Mouse (Mus musculus) forebrain, embryonic 16.5 days (tissue): ENCODE results near the gene Ccdc24. TPM values are rescaled to one million over a fixed set of nuclear protein-coding genes. Genes with fewer than 3 reads are reported as not detected.

Source experiments
- ATAC-seq: fragments of 200-750 bp; cut with Nextera tagmentation; 2 replicates; pipeline ENCODE4 v1.8.0; 2017; ENCODE audit warnings: mild to moderate bottlenecking, moderate library complexity
- H3K27ac ChIP-seq: fragments of 300-500 bp; sonication (generic); 2 replicates; pipeline ENCODE4 v1.5.1; 2014; ENCODE audit warnings: low read length, control low read depth
- H3K27me3 ChIP-seq: fragments of 300-500 bp; sonication (generic); replicated peaks from 2 replicates; pipeline ENCODE4 v1.6.1; 2014; ENCODE audit warnings: low read length; ENCODE audit not compliant: control insufficient read depth, insufficient read depth
- H3K36me3 ChIP-seq: fragments of 300-500 bp; sonication (generic); 2 replicates; pipeline ENCODE4 v1.6.1; 2014; ENCODE audit not compliant: control insufficient read depth, insufficient read depth
- H3K4me1 ChIP-seq: fragments of 300-500 bp; sonication (generic); replicated peaks from 2 replicates; pipeline ENCODE4 v1.6.1; 2014; ENCODE audit warnings: low read length; ENCODE audit not compliant: control insufficient read depth, insufficient read depth
- H3K4me2 ChIP-seq: fragments of 300-500 bp; sonication (generic); 2 replicates; pipeline ENCODE4 v1.6.1; 2014; ENCODE audit warnings: mild to moderate bottlenecking, low read length, control low read depth
- H3K4me3 ChIP-seq: fragments of 300-500 bp; sonication (generic); replicated peaks from 2 replicates; pipeline ENCODE4 v1.5.1; 2014; ENCODE audit warnings: mild to moderate bottlenecking, low read length, control low read depth
- H3K9ac ChIP-seq: fragments of 300-500 bp; sonication (generic); replicated peaks from 2 replicates; pipeline ENCODE4 v1.6.1; 2014; ENCODE audit warnings: low read depth, low read length, control low read depth
- H3K9me3 ChIP-seq: fragments of 300-500 bp; sonication (generic); 2 replicates; pipeline ENCODE4 v1.6.1; 2016; ENCODE audit warnings: low read length; ENCODE audit not compliant: control insufficient read depth
- WGBS: fragments of 180-500 bp; shearing (Covaris S2); extraction: QIAGEN DNeasy Blood & Tissue Kit; methylation state at CpG from one replicate; pipeline ENCODE4 v1.1.7; 2014; 5-methylcytosine and 5-hydroxymethylcytosine counted together
- polyA plus RNA-seq: library from polyadenylated mRNA; unstranded; fragments of >200 nt; fragmentation: Nextera tagmentation; extraction: Ambion mirVana; gene quantifications from 2 replicates; pipeline ENCODE4 v1.2.1, GENCODE M21; 2015

Ccdc24 gene
- polyA plus RNA-seq, 1 experiment from 2014 or later, result 2.4 TPM

GRCm38 (mm10) chr4:117870437-117870836 lies 1.9 kb downstream of the Ccdc24 start:
- Histone ChIP-seq H3K9me3 (no peaks in the 10 kb centered on the region), H3K9ac (no peak overlapping the region), H3K36me3 (peaks cover 15% of the 10 kb centered on the region; the same call in 1 of the 2 replicates), H3K27me3 (0 out of 2 replicates have a peak, but pooled peaks cover 2% of the 10 kb centered on the region), H3K4me2 (no peak overlapping the region), H3K4me1 (peaks cover 7% of the 10 kb centered on the region), H3K4me3 (no peak overlapping the region), H3K27ac (no peak overlapping the region)
- 78% methylated on average over 1 of the region's 1 CpGs for WGBS
- ATAC-seq, result no peak

- no peak overlapping the region for H3K4me2 ChIP-seq
- no peak overlapping the region for H3K9ac ChIP-seq
- 69% methylated on average over 9 of the region's 9 CpGs for WGBS
- no peak overlapping the region for H3K4me3 ChIP-seq
- ATAC-seq, result no peak
- H3K27ac ChIP-seq, result no peak overlapping the region
- no peaks in the 10 kb centered on the region for H3K9me3 ChIP-seq
- H3K4me1 ChIP-seq, result peaks cover 7% of the 10 kb centered on the region
- H3K27me3 ChIP-seq, result 0 out of 2 replicates have a peak, but pooled peaks cover 2% of the 10 kb centered on the region
- peaks cover 6% of the 10 kb centered on the region; the same call in 1 of the 2 replicates for H3K36me3 ChIP-seq
Observed at GRCm38 (mm10) chr4:117869317-117869716, 3.0 kb downstream of the Ccdc24 start.

- Histone ChIP-seq H3K9me3 (no peaks in the 10 kb centered on the region), H3K4me3 (no peak overlapping the region), H3K36me3 (no peaks in the 10 kb centered on the region), H3K9ac (no peak overlapping the region), H3K4me1 (peaks cover 11% of the 10 kb centered on the region), H3K27me3 (0 out of 2 replicates have a peak, but pooled peaks cover 2% of the 10 kb centered on the region), H3K27ac (no peak overlapping the region), H3K4me2 (no peak overlapping the region)
- WGBS, result 11% methylated on average over 24 of the region's 24 CpGs
- peak; percentile 43 for ATAC-seq
Observed at GRCm38 (mm10) chr4:117867823-117868222, 4.5 kb downstream of the Ccdc24 start.

GRCm38 (mm10) chr4:117867000-117867399 lies 5.4 kb downstream of the Ccdc24 start:
- peaks cover 12% of the 10 kb centered on the region for H3K4me1 ChIP-seq
- 82% methylated on average over 6 of the region's 6 CpGs for WGBS
- no peak overlapping the region for H3K9ac ChIP-seq
- H3K36me3 ChIP-seq, result no peaks in the 10 kb centered on the region
- no peak for ATAC-seq
- no peaks in the 10 kb centered on the region for H3K9me3 ChIP-seq
- H3K4me2 ChIP-seq, result no peak overlapping the region
- no peak overlapping the region for H3K27ac ChIP-seq
- no peak overlapping the region for H3K4me3 ChIP-seq
- H3K27me3 ChIP-seq, result 0 out of 2 replicates have a peak, but pooled peaks cover 2% of the 10 kb centered on the region

- no peaks in the 10 kb centered on the region for H3K9me3 ChIP-seq
- peaks cover 12% of the 10 kb centered on the region for H3K4me1 ChIP-seq
- H3K4me3 ChIP-seq, result no peak overlapping the region
- H3K36me3 ChIP-seq, result no peaks in the 10 kb centered on the region
- H3K4me2 ChIP-seq, result no peak overlapping the region
- ATAC-seq, result no peak
- 0 out of 2 replicates have a peak, but pooled peaks cover 2% of the 10 kb centered on the region for H3K27me3 ChIP-seq
- H3K27ac ChIP-seq, result no peak overlapping the region
- 51% methylated on average over 9 of the region's 9 CpGs for WGBS
- no peak overlapping the region for H3K9ac ChIP-seq
Observed at GRCm38 (mm10) chr4:117866083-117866482, 6.3 kb downstream of the Ccdc24 start.

GRCm38 (mm10) chr4:117862823-117863222 lies 9.5 kb downstream of the Ccdc24 start:
- H3K36me3 ChIP-seq, result no peaks in the 10 kb centered on the region
- no peak overlapping the region for H3K4me2 ChIP-seq
- H3K4me3 ChIP-seq, result no peak overlapping the region
- no peaks in the 10 kb centered on the region for H3K9me3 ChIP-seq
- 29% methylated on average over 4 of the region's 4 CpGs for WGBS
- H3K27me3 ChIP-seq, result 0 out of 2 replicates have a peak, but pooled peaks cover 2% of the 10 kb centered on the region
- no peak overlapping the region for H3K27ac ChIP-seq
- no peak overlapping the region for H3K9ac ChIP-seq
- ATAC-seq, result peak; percentile 94
- H3K4me1 ChIP-seq, result peaks cover 12% of the 10 kb centered on the region

- no peaks in the 10 kb centered on the region for H3K27me3 ChIP-seq
- peaks cover 8% of the 10 kb centered on the region; the same call in 1 of the 2 replicates for H3K4me1 ChIP-seq
- H3K36me3 ChIP-seq, result no peaks in the 10 kb centered on the region
- no peak overlapping the region for H3K27ac ChIP-seq
- no peaks in the 10 kb centered on the region for H3K9me3 ChIP-seq
- H3K9ac ChIP-seq, result no peak overlapping the region
- WGBS, result 70% methylated on average over 9 of the region's 9 CpGs
- no peak overlapping the region for H3K4me2 ChIP-seq
- H3K4me3 ChIP-seq, result no peak overlapping the region
- no peak for ATAC-seq
Observed at GRCm38 (mm10) chr4:117860570-117860969, 11.8 kb downstream of the Ccdc24 start.

DNA sequence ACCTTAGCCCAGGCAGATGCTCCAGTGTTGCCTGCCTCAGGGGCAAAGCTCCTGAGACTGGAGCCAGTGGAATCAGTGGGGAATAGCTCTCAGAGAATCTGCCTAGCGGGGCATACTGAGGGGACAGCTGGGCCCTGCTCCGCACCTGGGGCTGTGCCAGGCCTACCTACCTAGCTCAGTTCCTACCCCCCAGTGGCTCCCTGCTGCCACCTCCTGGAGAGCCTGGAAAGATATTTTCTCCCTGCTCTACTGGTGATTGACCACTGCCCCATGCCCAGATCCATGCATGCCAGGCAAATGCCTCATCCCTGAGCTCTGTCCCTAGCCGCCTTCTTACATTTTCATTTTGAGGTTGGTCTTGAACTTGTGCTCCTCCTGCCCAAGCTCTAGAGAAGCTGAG lies 13.6 kb downstream of the Ccdc24 start:
- Histone ChIP-seq H3K4me2 (no peak overlapping the region), H3K27me3 (no peaks in the 10 kb centered on the region), H3K9me3 (no peaks in the 10 kb centered on the region), H3K36me3 (no peaks in the 10 kb centered on the region), H3K4me3 (no peak overlapping the region), H3K27ac (no peak overlapping the region), H3K9ac (no peak overlapping the region), H3K4me1 (peaks cover 8% of the 10 kb centered on the region; the same call in 1 of the 2 replicates)
- no peak for ATAC-seq
- whole genome bisulfite sequencing, result 71% methylated on average over 3 of the region's 3 CpGs

- Histone ChIP-seq H3K36me3 (no peaks in the 10 kb centered on the region), H3K9me3 (no peaks in the 10 kb centered on the region), H3K4me2 (no peak overlapping the region), H3K4me1 (no peaks in the 10 kb centered on the region), H3K27ac (no peak overlapping the region), H3K4me3 (no peak overlapping the region), H3K9ac (no peak overlapping the region), H3K27me3 (no peaks in the 10 kb centered on the region)
- WGBS, result 61% methylated on average over 9 of the region's 9 CpGs
- no peak for ATAC-seq
Observed at GRCm38 (mm10) chr4:117855146-117855545, 17.2 kb downstream of the Ccdc24 start.
